Mouse (Mus musculus): ENCODE measurements around the gene Higd2a.

DNA sequence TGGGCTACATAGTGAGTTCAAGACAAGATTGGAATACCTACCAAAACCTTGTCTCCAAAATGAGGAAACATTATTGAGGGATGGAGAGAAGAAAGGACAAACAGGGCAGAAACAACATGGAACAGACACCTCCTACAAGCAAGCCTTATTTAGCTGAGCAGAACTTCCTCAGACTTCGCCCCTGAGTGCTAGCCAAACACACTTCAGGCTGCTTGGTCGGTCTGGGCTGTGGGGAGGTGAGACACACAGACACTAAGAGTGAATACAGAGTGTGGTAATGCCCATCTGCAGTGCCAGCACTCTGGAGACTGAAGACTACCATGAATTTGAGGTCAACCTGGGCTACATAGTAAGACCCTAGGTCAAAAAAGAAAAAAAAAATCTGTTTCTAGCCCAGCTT, 30.4 kb upstream of the Higd2a start:
- TF ChIP-seq CTCF (IDR thresholded peaks at IDR 0.05; ENCODE audit: extremely low read depth, insufficient read length, insufficient replicate concordance, low read depth, low read length) = no peak
- TF ChIP-seq POLR2A (IDR thresholded peaks at IDR 0.05; ENCODE audit: low read depth, low read length) = no peak

Data from small intestine, adult 2 months (tissue).